ENCODE assay signal across 15 mouse cellular contexts in the genomic region with DNA sequence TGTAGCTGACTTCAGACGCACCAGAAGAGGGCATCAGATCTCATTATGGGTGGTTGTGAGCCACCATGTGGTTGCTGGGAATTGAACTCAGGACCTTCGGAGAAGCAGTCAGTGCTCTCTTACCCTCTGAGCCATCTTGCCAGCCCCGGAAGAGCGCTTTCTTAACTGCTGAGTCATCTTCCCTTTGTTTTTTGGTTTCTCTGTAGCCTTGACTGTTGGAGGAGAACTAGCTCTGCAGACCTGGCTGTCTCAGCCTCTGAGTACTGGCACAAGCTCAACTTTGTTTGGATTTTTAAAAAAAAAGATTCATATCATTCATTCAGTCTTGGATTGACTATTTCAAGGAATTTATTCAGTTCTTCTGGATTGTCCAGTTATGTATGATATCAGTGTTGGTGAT. TPM values are rescaled to one million over a fixed set of nuclear protein-coding genes. Genes with fewer than 3 reads are reported as not detected.
A peak's percentile ranks its signal among the peaks of the same experiment; 100 is the strongest.
DNase-seq lines count a peak whose midpoint lies in the region; ATAC-seq lines count a peak whose summit lies in the region.
"Had no signal": no experiment of that assay in that cellular context is flagged by ENCODE, and none has a peak within 500 bp of the region (broad histone marks: within the 10 kb centered on the region; RNA-seq: fewer than 3 reads in every experiment).

No protein-coding gene starts in this region.

- H3K9me3 ChIP-seq in forebrain, embryonic 16.5 days (ENCODE audit: control insufficient read depth, low read length) = no peaks in the 10 kb centered on the region
- H3K9me3 ChIP-seq: hindbrain, embryonic 15.5 days; limb, embryonic 10.5 days had no signal

- H3K9ac ChIP-seq in forebrain, embryonic 16.5 days (replicated peaks; ENCODE audit: low read depth, low read length) = no peak overlapping the region
- H3K9ac ChIP-seq: hindbrain, embryonic 15.5 days; lung, embryonic 14.5 days had no signal

- peak; percentile 64 for DNase-seq in heart, adult 11 months
- no peak for DNase-seq in heart, adult 9 months (ENCODE audit: low spot score in 2 of 2)
- peak; percentile 85 for DNase-seq in 416B (ENCODE audit: low read depth)
- peak; percentile 46 for DNase-seq in MEL-GATA-1-ER (ENCODE audit: extremely low read depth, low read depth)
- DNase-seq in spleen, adult 18-20 months = no peak
- DNase-seq: adrenal gland, postnatal 14 days; cerebellum, adult 9-11 months; kidney, postnatal 36 days; lung, embryonic 14.5 days had no signal

- H3K4me2 ChIP-seq in forebrain, embryonic 16.5 days (ENCODE audit: low read length) = no peak overlapping the region
- H3K4me2 ChIP-seq: hindbrain, embryonic 15.5 days; lung, embryonic 14.5 days; midbrain, embryonic 11.5 days had no signal

- 91% methylated on average over 4 of the region's 4 CpGs for WGBS in forebrain, embryonic 16.5 days

- H3K4me3 ChIP-seq in forebrain, embryonic 16.5 days (replicated peaks; ENCODE audit: low read length) = no peak overlapping the region
- H3K4me3 ChIP-seq: hindbrain, embryonic 15.5 days; limb, embryonic 10.5 days had no signal

- peaks cover 28% of the 10 kb centered on the region for H3K36me3 ChIP-seq in forebrain, embryonic 16.5 days (ENCODE audit: control insufficient read depth, insufficient read depth)

- H3K27me3 ChIP-seq in forebrain, embryonic 16.5 days (replicated peaks; ENCODE audit: control insufficient read depth, insufficient read depth, low read length) = no peaks in the 10 kb centered on the region
- H3K27me3 ChIP-seq: CH12.LX; hindbrain, embryonic 15.5 days had no signal

- peak; percentile 76 for ATAC-seq in common myeloid progenitor, adult 5-6 weeks (replicated peaks; ENCODE audit: low read depth, poor library complexity, severe bottlenecking)
- no peak for ATAC-seq in forebrain, embryonic 16.5 days

- peaks cover 3% of the 10 kb centered on the region; the same call in 1 of the 2 replicates for H3K4me1 ChIP-seq in forebrain, embryonic 16.5 days (replicated peaks; ENCODE audit: control insufficient read depth, insufficient read depth, low read length)
- H3K4me1 ChIP-seq: hindbrain, embryonic 15.5 days; limb, embryonic 10.5 days had no signal

- no peak overlapping the region for H3K27ac ChIP-seq in forebrain, embryonic 16.5 days (ENCODE audit: low read length)
- H3K27ac ChIP-seq: hindbrain, embryonic 15.5 days; limb, embryonic 10.5 days had no signal

RNA-seq across cellular contexts. Expression of gene Nsd1, which starts 39.7 kb away (rescaled TPM):
- 110 and 124 TPM in 2 replicates for total RNA-seq in common myeloid progenitor, adult 5-6 weeks (2017)
- 52.4 and 53.1 TPM in 2 replicates for polyA plus RNA-seq in forebrain, embryonic 16.5 days (2015; fragmentation: Nextera tagmentation; extraction: Ambion mirVana)

Comparison
In these comparisons a context has a peak if more than half of its experiments do, and no peak if none do; other contexts are left out.
1. DNase-seq: peak in heart, adult 11 months (single experiment), 416B (single experiment) and MEL-GATA-1-ER (single experiment); none in heart, adult 9 months (0 of 2) and spleen, adult 18-20 months (0 of 2).